Mouse (Mus musculus) liver, embryonic 15.5 days (tissue): Measurements from ENCODE around the gene Dek. TPM values are rescaled to one million over a fixed set of nuclear protein-coding genes. Genes with fewer than 3 reads are reported as not detected.
A peak's percentile ranks its signal among the peaks of the same experiment; 100 is the strongest.

Source experiments
- ATAC-seq: fragments of 200-750 bp; cut with Nextera tagmentation; 2 replicates; pipeline ENCODE4 v1.8.0; 2017; ENCODE audit warnings: moderate number of reproducible peaks, mild to moderate bottlenecking, moderate library complexity; ENCODE audit not compliant: insufficient read depth
- H3K27ac ChIP-seq: fragments of 300-500 bp; sonication (generic); replicated peaks from 2 replicates; pipeline ENCODE4 v1.5.1; 2015; ENCODE audit warnings: mild to moderate bottlenecking, inconsistent platforms
- H3K27me3 ChIP-seq: fragments of 300-500 bp; sonication (generic); 2 replicates; pipeline ENCODE4 v1.6.1; 2015; ENCODE audit warnings: mild to moderate bottlenecking, inconsistent platforms
- H3K36me3 ChIP-seq: fragments of 300-500 bp; sonication (generic); replicated peaks from 2 replicates; pipeline ENCODE4 v1.6.1; 2015; ENCODE audit warnings: moderate library complexity, mild to moderate bottlenecking, inconsistent platforms
- H3K4me1 ChIP-seq: fragments of 300-500 bp; sonication (generic); replicated peaks from 2 replicates; pipeline ENCODE4 v1.6.1; 2015; ENCODE audit warnings: inconsistent platforms
- H3K4me2 ChIP-seq: fragments of 300-500 bp; sonication (generic); 2 replicates; pipeline ENCODE4 v1.6.1; 2015; ENCODE audit warnings: moderate library complexity, mild to moderate bottlenecking, inconsistent platforms
- H3K4me3 ChIP-seq: fragments of 300-500 bp; sonication (generic); replicated peaks from 2 replicates; pipeline ENCODE4 v1.5.1; 2015; ENCODE audit warnings: mild to moderate bottlenecking, inconsistent platforms
- H3K9ac ChIP-seq: fragments of 300-500 bp; sonication (generic); 2 replicates; pipeline ENCODE4 v1.6.1; 2015; ENCODE audit warnings: moderate library complexity, mild to moderate bottlenecking, inconsistent platforms
- H3K9me3 ChIP-seq: fragments of 300-500 bp; sonication (generic); replicated peaks from 2 replicates; pipeline ENCODE4 v1.6.1; 2016; ENCODE audit warnings: inconsistent platforms
- WGBS: fragments of 180-500 bp; shearing (Covaris S2); methylation state at CpG from one replicate; pipeline ENCODE4 v1.1.7; 2015; ENCODE audit warnings: mixed read lengths; ENCODE audit not compliant: insufficient replicate concordance; 5-methylcytosine and 5-hydroxymethylcytosine counted together
- polyA plus RNA-seq: library from polyadenylated mRNA; unstranded; fragments of >200 nt; fragmentation: Nextera tagmentation; extraction: Ambion mirVana; gene quantifications from 2 replicates; pipeline ENCODE4 v1.2.1, GENCODE M21; 2015

The Dek gene
- polyA plus RNA-seq, 1 experiment from 2014 or later: 361 TPM

GRCm38 (mm10) chr13:47080905-47081505, 25.0 kb downstream of the Dek start:
- no peak overlapping the region for H3K27ac ChIP-seq
- no peak overlapping the region for H3K4me3 ChIP-seq
- no peaks in the 10 kb centered on the region for H3K27me3 ChIP-seq
- WGBS: 81% methylated on average over 4 of the region's 4 CpGs
- H3K36me3 ChIP-seq: peaks cover 37% of the 10 kb centered on the region
- no peak overlapping the region for H3K4me2 ChIP-seq
- no peak overlapping the region for H3K9ac ChIP-seq
- H3K4me1 ChIP-seq: peaks cover 3% of the 10 kb centered on the region; the same call in 1 of the 2 replicates
- no peak for ATAC-seq
- H3K9me3 ChIP-seq: no peaks in the 10 kb centered on the region

- H3K9ac ChIP-seq: no peak overlapping the region
- 68% methylated on average over 5 of the region's 5 CpGs for WGBS
Measured at GRCm38 (mm10) chr13:47078799-47079198, 27.2 kb downstream of the Dek start.

GRCm38 (mm10) chr13:47077367-47077766, 28.6 kb downstream of the Dek start:
- peak; percentile 61; the same call in 1 of the 2 replicates for ATAC-seq
- H3K27ac ChIP-seq: peak overlapping the region; percentile 39; the same call in 1 of the 2 replicates
- H3K4me1 ChIP-seq: peaks cover 3% of the 10 kb centered on the region; the same call in 1 of the 2 replicates
- peaks cover 13% of the 10 kb centered on the region for H3K36me3 ChIP-seq
- H3K9ac ChIP-seq: no peak overlapping the region
- H3K4me2 ChIP-seq: no peak overlapping the region
- no peaks in the 10 kb centered on the region for H3K27me3 ChIP-seq
- no peak overlapping the region for H3K4me3 ChIP-seq
- H3K9me3 ChIP-seq: no peaks in the 10 kb centered on the region

More at GRCm38 (mm10) chr13:47078799-47079198, 27.2 kb downstream of the Dek start:
- Histone ChIP-seq H3K27me3 (no peaks in the 10 kb centered on the region), H3K4me1 (peaks cover 3% of the 10 kb centered on the region; the same call in 1 of the 2 replicates), H3K4me2 (no peak overlapping the region), H3K36me3 (peaks cover 21% of the 10 kb centered on the region), H3K9me3 (no peaks in the 10 kb centered on the region), H3K4me3 (no peak overlapping the region), H3K27ac (no peak overlapping the region)
- ATAC-seq: no peak

GRCm38 (mm10) chr13:47076156-47076555, 29.8 kb downstream of the Dek start:
- Histone ChIP-seq H3K4me3 (no peak overlapping the region), H3K36me3 (0 out of 2 replicates have a peak, but pooled peaks cover 3% of the 10 kb centered on the region), H3K9me3 (no peaks in the 10 kb centered on the region), H3K27ac (no peak overlapping the region), H3K9ac (no peak overlapping the region), H3K4me1 (peaks cover 3% of the 10 kb centered on the region; the same call in 1 of the 2 replicates), H3K27me3 (no peaks in the 10 kb centered on the region), H3K4me2 (no peak overlapping the region)
- WGBS: 69% methylated on average over 5 of the region's 5 CpGs
- no peak for ATAC-seq

GRCm38 (mm10) chr13:47072484-47072883, 33.5 kb downstream of the Dek start:
- H3K27me3 ChIP-seq: no peaks in the 10 kb centered on the region
- no peaks in the 10 kb centered on the region for H3K36me3 ChIP-seq
- H3K4me2 ChIP-seq: no peak overlapping the region
- ATAC-seq: no peak
- WGBS: 75% methylated on average over 5 of the region's 5 CpGs
- no peaks in the 10 kb centered on the region for H3K4me1 ChIP-seq
- no peak overlapping the region for H3K27ac ChIP-seq
- no peak overlapping the region for H3K4me3 ChIP-seq
- no peak overlapping the region for H3K9ac ChIP-seq
- H3K9me3 ChIP-seq: no peaks in the 10 kb centered on the region

- Histone ChIP-seq H3K9me3 (no peaks in the 10 kb centered on the region), H3K4me2 (no peak overlapping the region), H3K4me3 (no peak overlapping the region), H3K4me1 (no peaks in the 10 kb centered on the region), H3K36me3 (no peaks in the 10 kb centered on the region), H3K27me3 (no peaks in the 10 kb centered on the region), H3K27ac (no peak overlapping the region), H3K9ac (no peak overlapping the region)
- WGBS: 89% methylated on average over 13 of the region's 13 CpGs
- ATAC-seq: no peak
Measured at GRCm38 (mm10) chr13:47071871-47072270, 34.1 kb downstream of the Dek start.

- WGBS: 73% methylated on average over 15 of the region's 15 CpGs
- Histone ChIP-seq H3K4me1 (no peaks in the 10 kb centered on the region), H3K27ac (no peak overlapping the region), H3K27me3 (no peaks in the 10 kb centered on the region), H3K4me3 (no peak overlapping the region), H3K9me3 (no peaks in the 10 kb centered on the region), H3K4me2 (no peak overlapping the region), H3K9ac (no peak overlapping the region), H3K36me3 (no peaks in the 10 kb centered on the region)
- no peak for ATAC-seq
Measured at GRCm38 (mm10) chr13:47070329-47071080, 35.5 kb downstream of the Dek start.

- 77% methylated on average over 6 of the region's 6 CpGs for WGBS
- H3K27ac ChIP-seq: no peak overlapping the region
Measured at GRCm38 (mm10) chr13:47067001-47067400, 39.0 kb downstream of the Dek start.

GRCm38 (mm10) chr13:47066516-47066915, 39.5 kb downstream of the Dek start:
- no peaks in the 10 kb centered on the region for H3K9me3 ChIP-seq
- WGBS: 82% methylated on average over 10 of the region's 10 CpGs
- no peak overlapping the region for H3K27ac ChIP-seq
- H3K4me1 ChIP-seq: no peaks in the 10 kb centered on the region
- no peak overlapping the region for H3K4me2 ChIP-seq
- 0 out of 2 replicates have a peak, but pooled peaks cover 5% of the 10 kb centered on the region for H3K36me3 ChIP-seq
- no peaks in the 10 kb centered on the region for H3K27me3 ChIP-seq
- ATAC-seq: no peak
- H3K4me3 ChIP-seq: no peak overlapping the region
- no peak overlapping the region for H3K9ac ChIP-seq

More at GRCm38 (mm10) chr13:47067001-47067400, 39.0 kb downstream of the Dek start:
- Histone ChIP-seq H3K4me1 (no peaks in the 10 kb centered on the region), H3K9me3 (no peaks in the 10 kb centered on the region), H3K27me3 (no peaks in the 10 kb centered on the region), H3K36me3 (0 out of 2 replicates have a peak, but pooled peaks cover 5% of the 10 kb centered on the region), H3K4me3 (no peak overlapping the region), H3K4me2 (no peak overlapping the region), H3K9ac (no peak overlapping the region)
- ATAC-seq: no peak

- ATAC-seq: no peak
- Histone ChIP-seq H3K4me1 (no peaks in the 10 kb centered on the region), H3K4me2 (no peak overlapping the region), H3K36me3 (peaks cover 16% of the 10 kb centered on the region; the same call in 1 of the 2 replicates), H3K9me3 (no peaks in the 10 kb centered on the region), H3K9ac (no peak overlapping the region), H3K27ac (no peak overlapping the region), H3K4me3 (no peak overlapping the region), H3K27me3 (no peaks in the 10 kb centered on the region)
- 72% methylated on average over 15 of the region's 15 CpGs for WGBS
Measured at GRCm38 (mm10) chr13:47063985-47064760, 41.8 kb downstream of the Dek start.

GRCm38 (mm10) chr13:47062756-47063155, 43.2 kb downstream of the Dek start:
- ATAC-seq: no peak
- Histone ChIP-seq H3K4me2 (no peak overlapping the region), H3K27me3 (no peaks in the 10 kb centered on the region), H3K9ac (no peak overlapping the region), H3K4me1 (no peaks in the 10 kb centered on the region), H3K36me3 (peaks cover 25% of the 10 kb centered on the region; the same call in 1 of the 2 replicates), H3K27ac (no peak overlapping the region), H3K9me3 (no peaks in the 10 kb centered on the region), H3K4me3 (no peak overlapping the region)
- 81% methylated on average over 17 of the region's 17 CpGs for WGBS
